Mouse (Mus musculus) MEL (cell line): ENCODE measurements at regions not wholly inside any gene's neighbourhood (a gene's known extent, or its start where the extent isn't known, plus 50 kb on each side); places are given as distances from the start of the nearest gene placed in this dataset.

Experiments
- DNase-seq: peaks from one replicate; pipeline ENCODE4 v3.0.0; 2011; ENCODE audit warnings: low read depth, low spot score
- H3K27ac ChIP-seq: 2 replicates; pipeline ENCODE4 v1.5.1; 2012; ENCODE audit warnings: low read depth, mild to moderate bottlenecking, control low read depth, low read length, moderate library complexity; ENCODE audit not compliant: control insufficient read depth
- H3K27me3 ChIP-seq, 2 experiments: fragments of 150-350 bp in 1 of 2; sonication (generic) in 1 of 2; 2 replicates each; pipeline ENCODE4 v1.6.1; 2012; ENCODE audit warnings: low read length in 2 of 2, mild to moderate bottlenecking in 2 of 2, improper control_type of control experiment in 1 of 2, moderate library complexity in 1 of 2; ENCODE audit not compliant: insufficient read depth in 2 of 2, control insufficient read depth in 1 of 2
- H3K36me3 ChIP-seq, 2 experiments: 2 replicates each; pipeline ENCODE4 v1.6.1; 2012 to 2014; ENCODE audit warnings: low read length in 2 of 2, improper control_type of control experiment in 1 of 2, inconsistent platforms in 1 of 2, mild to moderate bottlenecking in 1 of 2; ENCODE audit not compliant: insufficient read depth in 2 of 2, control insufficient read depth in 1 of 2
- H3K4me1 ChIP-seq, 2 experiments: fragments of 150-350 bp in 1 of 2; sonication (generic) in 1 of 2; 2 replicates each; pipeline ENCODE4 v1.6.1; 2012; ENCODE audit warnings: low read length in 2 of 2, improper control_type of control experiment in 1 of 2, mild to moderate bottlenecking in 1 of 2; ENCODE audit not compliant: insufficient read depth in 2 of 2, control insufficient read depth in 1 of 2
- H3K4me3 ChIP-seq, 2 experiments: fragments of 150-350 bp in 1 of 2; sonication (generic) in 1 of 2; 2 replicates each; pipeline ENCODE4 v1.5.1; 2012; ENCODE audit warnings: low read depth in 2 of 2, low read length in 2 of 2, mild to moderate bottlenecking in 2 of 2, moderate library complexity in 2 of 2, control low read depth in 1 of 2, improper control_type of control experiment in 1 of 2; ENCODE audit not compliant: control insufficient read depth in 1 of 2, insufficient read depth in 1 of 2
- H3K79me2 ChIP-seq: 2 replicates; pipeline ENCODE4 v1.6.1; 2012; ENCODE audit warnings: mild to moderate bottlenecking, low read length, moderate library complexity; ENCODE audit not compliant: control insufficient read depth, poor library complexity, insufficient read depth
- H3K9ac ChIP-seq: 2 replicates; pipeline ENCODE4 v1.6.1; 2012; ENCODE audit warnings: low read depth, mild to moderate bottlenecking, control low read depth, low read length, moderate library complexity; ENCODE audit not compliant: control insufficient read depth, poor library complexity, severe bottlenecking
- H3K9me3 ChIP-seq: fragments of 150-350 bp; sonication (generic); replicated peaks from 2 replicates; pipeline ENCODE4 v1.6.1; 2012; ENCODE audit warnings: mild to moderate bottlenecking, low read length, improper control_type of control experiment, moderate library complexity; ENCODE audit not compliant: insufficient read depth
- EP300 ChIP-seq, 2 experiments: IDR thresholded peaks; 2 replicates each; pipeline ENCODE4 v1.6.1; 2011; ENCODE audit warnings: improper control_type of control experiment in 2 of 2, low read length in 2 of 2, low read depth in 1 of 2, mild to moderate bottlenecking in 1 of 2
- ETS1 ChIP-seq: IDR thresholded peaks from 2 replicates; pipeline ENCODE4 v1.6.1; 2012; ENCODE audit warnings: low read depth, mild to moderate bottlenecking, inconsistent platforms, low read length, improper control_type of control experiment, moderate library complexity
- GABPA ChIP-seq: IDR thresholded peaks from 2 replicates; pipeline ENCODE4 v1.6.1; 2012; ENCODE audit warnings: low read depth, mild to moderate bottlenecking, inconsistent platforms, low read length, improper control_type of control experiment, moderate library complexity
- GATA1 ChIP-seq: IDR thresholded peaks from 2 replicates; pipeline ENCODE4 v1.6.1; 2011; ENCODE audit warnings: low read depth, low read length, improper control_type of control experiment
- JUND ChIP-seq: IDR thresholded peaks from 2 replicates; pipeline ENCODE4 v1.6.1; 2011; ENCODE audit warnings: low read depth, mild to moderate bottlenecking, improper control_type of control experiment, low read length
- MAZ ChIP-seq: IDR thresholded peaks from 2 replicates; pipeline ENCODE4 v1.6.1; 2012; ENCODE audit warnings: low read depth, mild to moderate bottlenecking, inconsistent platforms, low read length, improper control_type of control experiment
- MXI1 ChIP-seq: IDR thresholded peaks from 2 replicates; pipeline ENCODE4 v1.6.1; 2011; ENCODE audit warnings: mild to moderate bottlenecking, low read depth, low read length, improper control_type of control experiment
- RCOR1 ChIP-seq: IDR thresholded peaks from 2 replicates; pipeline ENCODE4 v1.6.1; 2012; ENCODE audit warnings: low read depth, mild to moderate bottlenecking, inconsistent platforms, low read length, improper control_type of control experiment
- SIN3A ChIP-seq: IDR thresholded peaks from 2 replicates; pipeline ENCODE4 v1.6.1; 2012; ENCODE audit warnings: low read length, improper control_type of control experiment, inconsistent platforms
- SMC3 ChIP-seq: IDR thresholded peaks from 2 replicates; pipeline ENCODE4 v1.6.1; 2011; ENCODE audit warnings: low read depth, low read length, improper control_type of control experiment
- TAL1 ChIP-seq: IDR thresholded peaks from 2 replicates; pipeline ENCODE4 v1.6.1; 2012; ENCODE audit warnings: mild to moderate bottlenecking, inconsistent platforms, low read length, moderate library complexity, mixed read lengths
- TBP ChIP-seq: IDR thresholded peaks from 2 replicates; pipeline ENCODE4 v1.8.0; 2011; ENCODE audit warnings: low read depth, low read length, improper control_type of control experiment
- USF2 ChIP-seq, 2 experiments: IDR thresholded peaks; 2 replicates each; pipeline ENCODE4 v1.6.1; 2011 to 2012; ENCODE audit warnings: improper control_type of control experiment in 2 of 2, low read length in 2 of 2, borderline replicate concordance in 1 of 2, inconsistent platforms in 1 of 2, low read depth in 1 of 2, mild to moderate bottlenecking in 1 of 2; ENCODE audit not compliant: insufficient read depth in 1 of 2
- ZKSCAN1 ChIP-seq: IDR thresholded peaks from 2 replicates; pipeline ENCODE4 v1.6.1; 2012; ENCODE audit warnings: low read depth, mild to moderate bottlenecking, inconsistent platforms, low read length, improper control_type of control experiment, moderate library complexity
- ZMIZ1 ChIP-seq: IDR thresholded peaks from 2 replicates; pipeline ENCODE4 v1.6.1; 2012; ENCODE audit warnings: low read depth, mild to moderate bottlenecking, inconsistent platforms, low read length, improper control_type of control experiment, moderate library complexity
- ZNF384 ChIP-seq: IDR thresholded peaks from 2 replicates; pipeline ENCODE4 v1.6.1; 2012; ENCODE audit warnings: low read depth, mild to moderate bottlenecking, inconsistent platforms, low read length, improper control_type of control experiment

- TF ChIP-seq TAL1 (no peak), MAZ (no peak), RCOR1 (no peak), ZMIZ1 (no peak), ZNF384 (no peak), JUND (no peak), MXI1 (no peak), SMC3 (no peak), ZKSCAN1 (no peak)
- Histone ChIP-seq H3K4me3 (no peak overlapping the region), H3K79me2 (no peaks in the 10 kb centered on the region), H3K9me3 (no peaks in the 10 kb centered on the region), H3K9ac (no peak overlapping the region), H3K27me3 (no peaks in the 10 kb centered on the region), H3K27ac (no peak overlapping the region), H3K4me1 (peaks cover 8 to 13% of the 10 kb centered on the region in 2 experiments), H3K36me3 (peaks cover 0 to 19% of the 10 kb centered on the region in 2 experiments; a peak in 2 of 4 replicates)
- no peak for DNase-seq
These were observed 55.1 kb upstream of the Ltbp1 start for GRCm38 (mm10) chr17:74950316-74950715.

DNA sequence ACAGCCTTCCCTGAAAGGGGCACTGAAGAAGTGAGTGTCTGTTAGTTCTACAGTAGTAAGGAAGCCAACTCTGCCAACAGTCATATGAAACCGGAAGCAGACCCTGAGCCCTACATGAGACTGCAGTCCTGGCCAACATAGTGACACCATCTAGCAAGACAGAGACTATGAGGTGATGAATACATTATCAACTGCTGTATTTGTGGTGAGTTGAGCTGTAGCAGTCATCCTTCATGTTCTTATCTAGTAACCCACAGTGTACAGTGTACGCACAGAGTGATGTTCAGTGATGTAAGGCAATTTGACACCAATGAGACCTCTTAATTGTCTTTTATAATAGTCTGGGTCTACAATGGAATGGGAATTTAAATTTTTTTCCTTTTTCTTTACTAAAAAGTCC is 50.4 kb upstream of the Ltbp1 start:
- H3K9me3 ChIP-seq, result no peaks in the 10 kb centered on the region
- DNase-seq, result peak; percentile 90
- no peaks in the 10 kb centered on the region for H3K27me3 ChIP-seq
- H3K4me1 ChIP-seq, result peaks cover 2 to 5% of the 10 kb centered on the region in 2 experiments; a peak in 2 of 4 replicates
- TF ChIP-seq TAL1 (peak; percentile 69), SIN3A (0 out of 2 replicates have a peak, but pooled peaks have one; percentile 15), USF2 (IDR thresholded peaks at IDR 0.05; ENCODE audit: borderline replicate concordance in 1 of 2, insufficient read depth in 1 of 2, low read depth in 1 of 2, low read length in 2 of 2) (no peak), GATA1 (peak; percentile 89), SMC3 (no peak), ETS1 (peak; percentile 95), GABPA (no peak), TBP (peak; percentile 60), EP300 (IDR thresholded peaks at IDR 0.05; ENCODE audit: low read depth in 1 of 2, low read length in 2 of 2) (peak; percentile 22 to 62; a peak in 2 of 4 replicates)
- no peak overlapping the region for H3K4me3 ChIP-seq
- H3K79me2 ChIP-seq, result no peaks in the 10 kb centered on the region
- H3K27ac ChIP-seq, result peak overlapping the region; percentile 49
- peaks cover 0 to 15% of the 10 kb centered on the region in 2 experiments; a peak in 2 of 4 replicates for H3K36me3 ChIP-seq
- H3K9ac ChIP-seq, result no peak overlapping the region
